Mouse (Mus musculus) lung, postnatal 0 days (tissue): ENCODE results near the gene Wbp2nl. TPM values are rescaled to one million over a fixed set of nuclear protein-coding genes. Genes with fewer than 3 reads are reported as not detected.

Experiments
- ATAC-seq: fragments of 200-750 bp; cut with Nextera tagmentation; 2 replicates; pipeline ENCODE4 v1.8.0; 2017; ENCODE audit warnings: moderate library complexity
- DNase-seq: peaks from one replicate; pipeline ENCODE4 v3.0.0-alpha.2; 2016; ENCODE audit warnings: low spot score
- H3K27ac ChIP-seq: fragments of 300-500 bp; sonication (generic); 2 replicates; pipeline ENCODE4 v1.5.1; 2014; ENCODE audit warnings: antibody characterized with exemption, mild to moderate bottlenecking, low read length, mixed read lengths
- H3K27me3 ChIP-seq: fragments of 300-500 bp; sonication (generic); replicated peaks from 2 replicates; pipeline ENCODE4 v1.6.1; 2014; ENCODE audit warnings: low read length, mixed read lengths; ENCODE audit not compliant: insufficient read depth
- H3K36me3 ChIP-seq: fragments of 300-500 bp; sonication (generic); 2 replicates; pipeline ENCODE4 v1.6.1; 2014; ENCODE audit warnings: low read length, mixed read lengths; ENCODE audit not compliant: insufficient read depth
- H3K4me1 ChIP-seq: fragments of 300-500 bp; sonication (generic); 2 replicates; pipeline ENCODE4 v1.6.1; 2014; ENCODE audit warnings: antibody characterized with exemption, low read depth, low read length, mixed read lengths; ENCODE audit not compliant: insufficient read depth
- H3K4me2 ChIP-seq: fragments of 300-500 bp; sonication (generic); replicated peaks from 2 replicates; pipeline ENCODE4 v1.6.1; 2014; ENCODE audit warnings: low read depth, mild to moderate bottlenecking, low read length, moderate library complexity, mixed read lengths
- H3K4me3 ChIP-seq: fragments of 300-500 bp; sonication (generic); 2 replicates; pipeline ENCODE4 v1.5.1; 2014; ENCODE audit warnings: low read depth, low read length
- H3K9ac ChIP-seq: fragments of 300-500 bp; sonication (generic); replicated peaks from 2 replicates; pipeline ENCODE4 v1.6.1; 2014; ENCODE audit warnings: low read depth, mild to moderate bottlenecking
- H3K9me3 ChIP-seq: fragments of 300-500 bp; sonication (generic); 2 replicates; pipeline ENCODE4 v1.6.1; 2016; ENCODE audit warnings: low read length, mixed read lengths
- CTCF ChIP-seq: IDR thresholded peaks from 2 replicates; pipeline ENCODE4 v1.5.1; 2016; ENCODE audit warnings: antibody characterized with exemption, mild to moderate bottlenecking
- EP300 ChIP-seq: IDR thresholded peaks from 2 replicates; pipeline ENCODE4 v1.6.1; 2016; ENCODE audit warnings: antibody characterized with exemption, mild to moderate bottlenecking, control low read depth
- WGBS: fragments of 180-500 bp; shearing (Covaris S2); extraction: QIAGEN DNeasy Blood & Tissue Kit; methylation state at CpG from one replicate; pipeline ENCODE4 v1.1.7; 2014; 5-methylcytosine and 5-hydroxymethylcytosine counted together
- polyA plus RNA-seq: library from polyadenylated mRNA; unstranded; fragments of >200 nt; fragmentation: Nextera tagmentation; extraction: Ambion mirVana; gene quantifications from 2 replicates; pipeline ENCODE4 v1.2.1, GENCODE M21; 2015

The Wbp2nl gene
- polyA plus RNA-seq, 1 experiment from 2014 or later: 0.19 TPM

- no peak for ATAC-seq
- Histone ChIP-seq H3K4me2 (no peak overlapping the region), H3K27me3 (no peaks in the 10 kb centered on the region), H3K36me3 (no peaks in the 10 kb centered on the region), H3K4me3 (no peak overlapping the region), H3K9ac (no peak overlapping the region), H3K27ac (no peak overlapping the region), H3K4me1 (no peaks in the 10 kb centered on the region), H3K9me3 (no peaks in the 10 kb centered on the region)
- DNase-seq: peak; percentile 44
- 9% methylated on average over 6 of the region's 6 CpGs for WGBS
- no peak for TF ChIP-seq EP300
- peak; percentile 93 for TF ChIP-seq CTCF
Observed at GRCm38 (mm10) chr15:82266356-82266755, 32.4 kb upstream of the Wbp2nl start.

GRCm38 (mm10) chr15:82268185-82268584, 30.6 kb upstream of the Wbp2nl start:
- no peak for DNase-seq
- no peak overlapping the region for H3K9ac ChIP-seq
- WGBS: 21% methylated on average over 3 of the region's 3 CpGs
- no peaks in the 10 kb centered on the region for H3K27me3 ChIP-seq
- H3K4me2 ChIP-seq: no peak overlapping the region
- H3K4me1 ChIP-seq: no peaks in the 10 kb centered on the region
- no peak overlapping the region for H3K27ac ChIP-seq
- no peak for ATAC-seq
- H3K9me3 ChIP-seq: no peaks in the 10 kb centered on the region
- no peaks in the 10 kb centered on the region for H3K36me3 ChIP-seq
- TF ChIP-seq CTCF: no peak
- TF ChIP-seq EP300: no peak
- no peak overlapping the region for H3K4me3 ChIP-seq

- Histone ChIP-seq H3K36me3 (no peaks in the 10 kb centered on the region), H3K4me3 (no peak overlapping the region), H3K9me3 (no peaks in the 10 kb centered on the region), H3K9ac (no peak overlapping the region), H3K27ac (no peak overlapping the region), H3K4me1 (no peaks in the 10 kb centered on the region), H3K4me2 (no peak overlapping the region), H3K27me3 (peaks cover 5% of the 10 kb centered on the region)
- no peak for ATAC-seq
- WGBS: 73% methylated on average over 9 of the region's 9 CpGs
- no peak for DNase-seq
- no peak for TF ChIP-seq EP300
- no peak for TF ChIP-seq CTCF
Observed at GRCm38 (mm10) chr15:82268783-82269182, 30.0 kb upstream of the Wbp2nl start.

- Histone ChIP-seq H3K4me1 (0 out of 2 replicates have a peak, but pooled peaks cover 4% of the 10 kb centered on the region), H3K36me3 (no peaks in the 10 kb centered on the region), H3K4me2 (no peak overlapping the region), H3K27ac (no peak overlapping the region), H3K27me3 (peaks cover 28% of the 10 kb centered on the region), H3K9ac (no peak overlapping the region), H3K9me3 (no peaks in the 10 kb centered on the region), H3K4me3 (no peak overlapping the region)
- TF ChIP-seq CTCF: peak; percentile 94
- TF ChIP-seq EP300: no peak
- peak; percentile 83 for DNase-seq
- ATAC-seq: peak; percentile 21; the same call in 1 of the 2 replicates
- 5% methylated on average over 5 of the region's 5 CpGs for WGBS
Observed at GRCm38 (mm10) chr15:82271201-82271600, 27.6 kb upstream of the Wbp2nl start.

DNA sequence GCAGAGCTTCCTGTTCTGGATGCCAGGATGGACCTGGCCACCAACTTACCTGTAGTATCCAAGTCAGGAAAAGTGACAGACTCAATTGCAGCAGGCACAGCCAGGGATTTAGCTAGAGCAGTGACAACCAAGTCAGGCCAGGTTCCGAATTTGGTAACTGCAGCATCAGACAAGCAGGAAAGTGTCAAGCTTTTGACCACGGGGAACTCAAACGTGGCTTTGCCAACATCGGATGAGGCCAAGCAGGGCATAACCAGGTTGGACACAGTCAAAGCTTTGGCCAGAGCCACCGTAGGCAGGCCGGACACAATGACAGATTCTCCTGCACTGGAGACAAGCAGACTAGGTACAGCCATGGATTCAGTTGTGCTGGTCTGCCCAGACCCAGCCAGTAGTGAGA, 26.5 kb upstream of the Wbp2nl start:
- Histone ChIP-seq H3K4me2 (no peak overlapping the region), H3K36me3 (no peaks in the 10 kb centered on the region), H3K27me3 (peaks cover 30% of the 10 kb centered on the region), H3K4me3 (no peak overlapping the region), H3K9me3 (no peaks in the 10 kb centered on the region), H3K9ac (no peak overlapping the region), H3K4me1 (0 out of 2 replicates have a peak, but pooled peaks cover 4% of the 10 kb centered on the region), H3K27ac (no peak overlapping the region)
- ATAC-seq (no peak), DNase-seq (no peak)
- WGBS: 80% methylated on average over 6 of the region's 6 CpGs
- TF ChIP-seq CTCF (no peak), EP300 (no peak)

- Histone ChIP-seq H3K27me3 (peaks cover 30% of the 10 kb centered on the region), H3K9ac (no peak within 1 kb of the TSS), H3K36me3 (no peaks in the 10 kb centered on the region), H3K4me3 (peak within 1 kb of the TSS; percentile 44), H3K9me3 (no peaks in the 10 kb centered on the region), H3K4me2 (peak within 1 kb of the TSS; percentile 81), H3K27ac (no peak within 1 kb of the TSS), H3K4me1 (0 out of 2 replicates have a peak, but pooled peaks cover 4% of the 10 kb centered on the region)
- ATAC-seq (no peak), DNase-seq (no peak)
- no peak for TF ChIP-seq EP300
- no peak for TF ChIP-seq CTCF
- whole genome bisulfite sequencing: 22% methylated on average over 6 of the region's 6 CpGs
Observed at GRCm38 (mm10) chr15:82274593-82274926, 24.2 kb upstream of the Wbp2nl start, which contains the start of gene Sept3. TSS of gene Sept3 (plus strand) at chr15:82274893.
